Mouse (Mus musculus) lung, postnatal 0 days (tissue): ENCODE measurements around the gene Ccdc47. TPM values are rescaled to one million over a fixed set of nuclear protein-coding genes. Genes with fewer than 3 reads are reported as not detected.

ENCODE experiments used
- ATAC-seq: fragments of 200-750 bp; cut with Nextera tagmentation; 2 replicates; pipeline ENCODE4 v1.8.0; 2017; ENCODE audit warnings: moderate library complexity
- DNase-seq: peaks from one replicate; pipeline ENCODE4 v3.0.0-alpha.2; 2016; ENCODE audit warnings: low spot score
- H3K27ac ChIP-seq: fragments of 300-500 bp; sonication (generic); 2 replicates; pipeline ENCODE4 v1.5.1; 2014; ENCODE audit warnings: antibody characterized with exemption, mild to moderate bottlenecking, low read length, mixed read lengths
- H3K27me3 ChIP-seq: fragments of 300-500 bp; sonication (generic); replicated peaks from 2 replicates; pipeline ENCODE4 v1.6.1; 2014; ENCODE audit warnings: low read length, mixed read lengths; ENCODE audit not compliant: insufficient read depth
- H3K36me3 ChIP-seq: fragments of 300-500 bp; sonication (generic); 2 replicates; pipeline ENCODE4 v1.6.1; 2014; ENCODE audit warnings: low read length, mixed read lengths; ENCODE audit not compliant: insufficient read depth
- H3K4me1 ChIP-seq: fragments of 300-500 bp; sonication (generic); 2 replicates; pipeline ENCODE4 v1.6.1; 2014; ENCODE audit warnings: antibody characterized with exemption, low read depth, low read length, mixed read lengths; ENCODE audit not compliant: insufficient read depth
- H3K4me2 ChIP-seq: fragments of 300-500 bp; sonication (generic); replicated peaks from 2 replicates; pipeline ENCODE4 v1.6.1; 2014; ENCODE audit warnings: low read depth, mild to moderate bottlenecking, low read length, moderate library complexity, mixed read lengths
- H3K4me3 ChIP-seq: fragments of 300-500 bp; sonication (generic); 2 replicates; pipeline ENCODE4 v1.5.1; 2014; ENCODE audit warnings: low read depth, low read length
- H3K9ac ChIP-seq: fragments of 300-500 bp; sonication (generic); replicated peaks from 2 replicates; pipeline ENCODE4 v1.6.1; 2014; ENCODE audit warnings: low read depth, mild to moderate bottlenecking
- H3K9me3 ChIP-seq: fragments of 300-500 bp; sonication (generic); 2 replicates; pipeline ENCODE4 v1.6.1; 2016; ENCODE audit warnings: low read length, mixed read lengths
- CTCF ChIP-seq: IDR thresholded peaks from 2 replicates; pipeline ENCODE4 v1.5.1; 2016; ENCODE audit warnings: antibody characterized with exemption, mild to moderate bottlenecking
- EP300 ChIP-seq: IDR thresholded peaks from 2 replicates; pipeline ENCODE4 v1.6.1; 2016; ENCODE audit warnings: antibody characterized with exemption, mild to moderate bottlenecking, control low read depth
- WGBS: fragments of 180-500 bp; shearing (Covaris S2); extraction: QIAGEN DNeasy Blood & Tissue Kit; methylation state at CpG from one replicate; pipeline ENCODE4 v1.1.7; 2014; 5-methylcytosine and 5-hydroxymethylcytosine counted together
- polyA plus RNA-seq: library from polyadenylated mRNA; unstranded; fragments of >200 nt; fragmentation: Nextera tagmentation; extraction: Ambion mirVana; gene quantifications from 2 replicates; pipeline ENCODE4 v1.2.1, GENCODE M21; 2015

Gene Ccdc47
- polyA plus RNA-seq, 1 experiment from 2014 or later = 67.7 TPM

DNA sequence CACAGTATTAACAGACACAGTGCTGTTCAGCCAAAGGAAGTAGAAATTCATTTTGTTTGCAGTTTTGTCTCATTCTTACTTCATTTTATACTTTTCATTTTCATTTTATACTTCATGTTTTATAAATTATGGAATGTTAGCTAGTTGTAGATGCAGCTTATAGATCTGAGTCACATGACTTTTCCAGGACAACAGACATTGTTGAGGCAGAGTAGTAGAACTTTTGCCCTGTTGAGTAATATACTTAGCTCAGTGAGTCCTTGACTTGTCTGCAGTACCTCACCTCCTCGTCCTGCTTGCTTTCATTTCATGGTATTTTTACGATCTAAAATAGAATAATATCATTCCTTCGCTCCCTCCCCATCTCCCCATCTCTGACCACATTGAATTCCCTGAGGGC is 4.5 kb upstream of the Ccdc47 start:
- no peaks in the 10 kb centered on the region for H3K9me3 ChIP-seq
- no peak for ATAC-seq
- DNase-seq = no peak
- WGBS = 72% methylated on average over 3 of the region's 3 CpGs
- no peak overlapping the region for H3K4me2 ChIP-seq
- H3K27me3 ChIP-seq = no peaks in the 10 kb centered on the region
- no peak overlapping the region for H3K9ac ChIP-seq
- H3K4me1 ChIP-seq = peaks cover 6% of the 10 kb centered on the region; the same call in 1 of the 2 replicates
- no peak overlapping the region for H3K4me3 ChIP-seq
- H3K36me3 ChIP-seq = no peaks in the 10 kb centered on the region; the same call in 1 of the 2 replicates
- H3K27ac ChIP-seq = no peak overlapping the region
- no peak for TF ChIP-seq EP300
- TF ChIP-seq CTCF = no peak

DNA sequence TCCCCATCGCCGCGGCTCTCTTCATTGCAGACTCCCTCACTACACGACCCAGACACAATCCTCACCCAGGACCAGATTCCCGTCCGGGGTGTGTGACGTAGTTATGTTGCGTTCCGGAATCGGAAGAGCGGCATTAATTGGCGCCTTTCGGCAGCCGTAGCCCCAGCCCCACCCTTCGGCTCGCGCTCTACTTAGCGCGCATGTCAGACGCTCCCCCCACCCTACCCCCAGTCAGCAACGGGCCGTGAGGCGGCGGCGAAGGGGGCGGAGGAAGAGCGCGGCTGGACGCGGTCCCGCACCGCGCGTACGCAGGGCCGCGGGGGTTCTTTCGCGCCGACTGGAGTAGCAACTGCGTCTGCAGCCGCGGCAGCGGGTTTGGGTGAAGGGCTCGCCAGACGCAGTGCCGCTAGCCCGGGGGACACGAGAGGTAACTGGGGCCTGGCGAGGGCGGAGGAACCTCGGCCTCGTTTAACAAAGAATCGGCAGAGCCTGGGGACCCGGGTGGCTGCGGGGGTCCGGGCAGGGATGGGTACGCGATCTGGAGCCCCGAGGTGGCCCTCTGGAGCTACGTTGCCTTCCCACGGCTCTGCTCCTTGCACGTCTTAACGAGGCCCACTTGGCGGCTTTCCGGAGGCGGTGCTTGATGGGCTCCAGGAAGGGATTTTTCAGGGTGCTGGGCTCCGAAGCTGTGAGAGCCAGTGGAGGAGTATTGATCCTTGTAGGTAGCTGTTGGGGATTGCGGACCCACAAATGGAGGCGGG is 766 bp upstream of the Ccdc47 start, which contains the start of gene Ddx42:
Ddx42 (plus strand) TSS at position 197 of the 761 bp plus-strand sequence.
- Histone ChIP-seq H3K27me3 (no peaks in the 10 kb centered on the region), H3K9ac (peak within 1 kb of the TSS; percentile 97), H3K4me2 (peak within 1 kb of the TSS; percentile 69), H3K36me3 (no peaks in the 10 kb centered on the region), H3K9me3 (no peaks in the 10 kb centered on the region), H3K4me1 (peaks cover 10% of the 10 kb centered on the region; the same call in 1 of the 2 replicates), H3K4me3 (peak within 1 kb of the TSS; percentile 99), H3K27ac (peak within 1 kb of the TSS; percentile 96)
- WGBS = under 1% methylated on average over 64 of the region's 70 CpGs
- ATAC-seq = peak; percentile 91
- DNase-seq = peak; percentile 98
- TF ChIP-seq EP300 (peak; percentile 88), CTCF (no peak)

DNA sequence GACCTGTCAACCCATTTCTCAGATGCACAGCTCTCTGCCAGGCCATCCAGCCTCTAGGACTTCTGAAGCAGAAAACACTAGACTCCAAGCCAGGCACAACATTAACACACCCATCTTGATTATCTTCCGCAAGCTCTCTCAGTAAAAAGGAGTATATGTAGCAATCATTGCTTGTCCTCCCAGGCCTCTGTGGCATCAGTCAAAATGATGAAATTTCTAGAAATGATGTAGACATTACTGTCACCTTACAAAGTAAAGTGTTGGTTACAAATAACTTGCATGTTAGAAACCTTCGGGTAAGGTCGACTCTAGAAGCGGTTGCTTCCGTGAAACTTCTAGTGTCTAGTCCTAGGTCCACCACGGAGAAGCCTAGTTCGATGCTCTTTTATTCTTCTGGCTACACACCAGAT is 689 bp downstream of the Ccdc47 start:
- Histone ChIP-seq H3K27me3 (no peaks in the 10 kb centered on the region), H3K4me3 (peak overlapping the region; percentile 99), H3K36me3 (peaks cover 10% of the 10 kb centered on the region; the same call in 1 of the 2 replicates), H3K9ac (peak overlapping the region; percentile 64), H3K4me2 (peak overlapping the region; percentile 69), H3K27ac (peak overlapping the region; percentile 96), H3K9me3 (no peaks in the 10 kb centered on the region), H3K4me1 (peaks cover 10% of the 10 kb centered on the region; the same call in 1 of the 2 replicates)
- WGBS = 16% methylated on average over 7 of the region's 7 CpGs
- ATAC-seq (no peak), DNase-seq (peak; percentile 66)
- TF ChIP-seq CTCF (no peak), EP300 (no peak)

DNA sequence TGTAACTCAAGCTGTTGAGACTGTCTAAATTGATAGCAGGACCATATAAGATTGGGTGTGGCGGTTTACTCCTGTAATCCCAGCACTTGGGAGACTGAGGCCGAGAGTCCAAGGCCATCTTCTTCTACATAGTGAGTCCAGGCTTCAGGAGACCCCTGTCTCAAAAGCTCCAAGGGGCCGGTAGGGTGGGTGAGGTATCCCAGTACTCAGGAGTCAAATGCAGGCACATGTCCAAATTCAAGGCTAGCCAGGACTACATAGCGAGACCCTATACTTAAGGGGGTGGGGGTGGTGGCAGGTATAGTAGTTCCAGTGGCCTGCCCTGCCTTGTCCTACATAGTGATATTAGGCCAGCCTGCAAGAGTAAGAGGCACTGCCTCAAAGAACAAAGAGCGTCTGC is 1.3 kb downstream of the Ccdc47 start:
- Histone ChIP-seq H3K4me1 (peaks cover 10% of the 10 kb centered on the region; the same call in 1 of the 2 replicates), H3K4me3 (peak overlapping the region; percentile 99; the same call in 1 of the 2 replicates), H3K36me3 (peaks cover 12% of the 10 kb centered on the region; the same call in 1 of the 2 replicates), H3K4me2 (peak overlapping the region; percentile 69; the same call in 1 of the 2 replicates), H3K9me3 (no peaks in the 10 kb centered on the region), H3K9ac (0 out of 2 replicates have a peak overlapping the region, but pooled peaks have one; percentile 64), H3K27ac (peak overlapping the region; percentile 96; the same call in 1 of the 2 replicates), H3K27me3 (no peaks in the 10 kb centered on the region)
- DNase-seq (no peak), ATAC-seq (no peak)
- no peak for TF ChIP-seq CTCF
- no peak for TF ChIP-seq EP300
- 93% methylated on average over 5 of the region's 5 CpGs for WGBS

DNA sequence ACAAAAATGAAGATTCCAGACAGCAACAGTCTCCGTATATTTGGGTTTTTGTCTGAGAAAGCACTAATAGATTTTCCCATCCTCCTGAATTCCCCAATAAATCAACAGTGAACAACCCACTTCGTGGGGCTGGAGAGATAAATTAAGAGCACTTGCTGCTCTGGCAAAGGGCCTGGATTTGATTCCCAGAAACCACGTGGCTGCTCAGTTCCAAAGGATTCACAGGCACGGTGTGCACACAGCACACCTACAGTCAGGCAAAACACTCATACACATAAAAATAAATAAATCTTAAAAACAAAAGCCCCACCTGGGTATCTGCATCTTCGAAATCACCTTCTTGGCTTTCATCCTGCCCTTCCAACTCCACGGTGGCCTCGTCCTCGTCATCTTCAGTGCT is 3.4 kb downstream of the Ccdc47 start:
- no peak for DNase-seq
- TF ChIP-seq EP300 (no peak), CTCF (no peak)
- no peaks in the 10 kb centered on the region for H3K27me3 ChIP-seq
- H3K4me1 ChIP-seq = peaks cover 4% of the 10 kb centered on the region; the same call in 1 of the 2 replicates
- ATAC-seq = no peak
- peaks cover 25% of the 10 kb centered on the region for H3K36me3 ChIP-seq
- H3K9me3 ChIP-seq = no peaks in the 10 kb centered on the region
- H3K4me3 ChIP-seq = no peak overlapping the region
- no peak overlapping the region for H3K9ac ChIP-seq
- no peak overlapping the region for H3K27ac ChIP-seq
- 77% methylated on average over 8 of the region's 8 CpGs for WGBS
- no peak overlapping the region for H3K4me2 ChIP-seq

DNA sequence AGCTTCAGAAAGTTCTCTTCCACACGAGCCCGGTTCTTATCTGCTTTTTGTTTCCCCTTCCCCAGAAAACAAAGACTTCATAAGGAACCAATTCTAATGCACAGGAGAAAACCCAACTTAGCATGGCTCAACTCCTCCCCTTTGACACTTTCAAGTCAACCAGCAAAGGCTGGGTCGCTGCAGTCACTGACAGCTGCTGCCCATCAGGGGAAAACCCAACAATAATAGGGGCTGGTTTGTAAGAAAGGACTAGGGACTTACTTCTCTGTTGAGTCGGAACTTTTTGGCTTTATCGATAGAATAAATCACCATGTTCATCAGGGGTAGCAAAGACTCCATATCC is 14.1 kb downstream of the Ccdc47 start, which contains the start of gene Strada:
Strada (minus strand) TSS at position 46 of the 343 bp plus-strand sequence.
- no peaks in the 10 kb centered on the region for H3K9me3 ChIP-seq
- no peaks in the 10 kb centered on the region for H3K27me3 ChIP-seq
- ATAC-seq (no peak), DNase-seq (no peak)
- WGBS = 73% methylated on average over 5 of the region's 5 CpGs
- TF ChIP-seq CTCF = no peak
- no peak for TF ChIP-seq EP300
- H3K4me3 ChIP-seq = no peak within 1 kb of the TSS
- no peak within 1 kb of the TSS for H3K27ac ChIP-seq
- peaks cover 30% of the 10 kb centered on the region; the same call in 1 of the 2 replicates for H3K36me3 ChIP-seq
- no peak within 1 kb of the TSS for H3K9ac ChIP-seq
- no peaks in the 10 kb centered on the region for H3K4me1 ChIP-seq
- no peak within 1 kb of the TSS for H3K4me2 ChIP-seq
